Mouse (Mus musculus) liver, postnatal 0 days (tissue): Measurements from ENCODE around the gene Zmat5.

Experiments used
- CTCF ChIP-seq: sonication (generic); IDR thresholded peaks from 2 replicates; pipeline ENCODE4 v1.5.1; 2016; ENCODE audit warnings: antibody characterized with exemption, low read depth
- EP300 ChIP-seq: IDR thresholded peaks from 2 replicates; pipeline ENCODE4 v1.6.1; 2016; ENCODE audit warnings: antibody characterized with exemption, low read depth, mild to moderate bottlenecking

DNA sequence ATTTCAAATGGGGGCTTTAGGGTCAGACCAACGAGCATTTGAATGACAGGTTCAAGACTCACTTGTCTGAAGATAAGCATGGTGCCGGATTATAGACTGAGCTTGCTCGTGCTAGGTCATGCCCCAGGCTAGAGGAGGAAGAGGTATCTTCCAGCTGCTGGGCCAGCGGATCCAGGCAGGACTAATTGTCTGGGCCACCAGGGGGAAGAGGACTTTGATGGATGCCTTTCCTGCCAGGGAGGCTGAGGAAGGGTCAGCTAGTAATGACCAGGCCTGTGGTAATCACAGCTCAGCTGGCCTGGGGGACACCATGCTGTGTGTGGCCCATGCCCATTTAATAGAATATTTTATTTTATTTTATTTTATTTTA lies 53.3 kb downstream of the Zmat5 start:
- TF ChIP-seq CTCF (no peak), EP300 (no peak)
